Mouse (Mus musculus) c-Kit-positive CD71-positive TER-119-negative erythroid progenitor cells, embryonic 14.5 days (primary cell): ENCODE measurements around the gene Rarb.
A peak's percentile ranks its signal among the peaks of the same experiment; 100 is the strongest.

Experiments used
- DNase-seq: peaks from one replicate; pipeline ENCODE4 v3.0.0-alpha.2; 2013; ENCODE audit warnings: low read depth

Gene Rarb

GRCm38 (mm10) chr14:16434396-16435171 is 384.4 kb downstream of the Rarb start:
- peak; percentile 44 for DNase-seq

GRCm38 (mm10) chr14:16433206-16433605 is 385.8 kb downstream of the Rarb start:
- DNase-seq = no peak

- DNase-seq = no peak
Observed at GRCm38 (mm10) chr14:16432550-16432949, 386.4 kb downstream of the Rarb start.

GRCm38 (mm10) chr14:16431941-16432499 is 386.9 kb downstream of the Rarb start:
- no peak for DNase-seq

- no peak for DNase-seq
Observed at GRCm38 (mm10) chr14:16427569-16427968, 391.4 kb downstream of the Rarb start.

- no peak for DNase-seq
Observed at GRCm38 (mm10) chr14:16414163-16414562, 404.8 kb downstream of the Rarb start.

- no peak for DNase-seq
Observed at GRCm38 (mm10) chr14:16405187-16405586, 413.8 kb downstream of the Rarb start.

GRCm38 (mm10) chr14:16384783-16385182 is 434.2 kb downstream of the Rarb start:
- peak; percentile 57 for DNase-seq
